Mouse (Mus musculus) kidney, adult 2 months (tissue): ENCODE data around the gene Dok1.

ENCODE experiments used
- CTCF ChIP-seq: fragments of 200-500 bp; conservative IDR thresholded peaks from 2 replicates; pipeline ENCODE4 v1.5.1; 2011; ENCODE audit warnings: low read depth, mild to moderate bottlenecking, control low read depth, low read length, moderate library complexity, mixed read lengths; ENCODE audit not compliant: insufficient read depth, insufficient read length
- POLR2A ChIP-seq: fragments of 200-500 bp; IDR thresholded peaks from one replicate; pipeline ENCODE4 v1.6.1; 2011; ENCODE audit warnings: low read depth, low read length, control low read depth

DNA sequence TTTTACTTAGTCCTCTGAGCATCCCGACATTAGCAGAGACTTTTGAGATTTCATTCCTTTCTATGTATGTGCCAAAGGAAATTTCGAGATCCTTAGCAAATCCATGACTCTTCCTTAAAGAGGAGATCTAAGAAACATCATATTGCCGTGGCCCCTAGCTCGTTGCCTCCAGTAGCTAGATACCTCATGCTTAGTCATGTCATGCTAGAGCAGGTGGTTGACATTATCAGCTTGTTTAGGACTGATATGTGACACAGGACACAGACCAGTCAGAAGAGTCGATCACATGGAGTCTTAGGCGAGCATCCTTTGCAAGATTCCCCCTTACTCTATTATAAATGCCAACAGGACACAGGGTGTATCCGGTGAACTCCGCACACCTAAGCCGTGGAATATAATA, 10.3 kb downstream of the Dok1 start:
- TF ChIP-seq CTCF, result no peak
- no peak for TF ChIP-seq POLR2A
